Mouse (Mus musculus) testis, postnatal 14 days (tissue): ENCODE measurements around the gene Zfp960.
"Not testable (repeated sequence)": the region's sequence is repeated elsewhere in the genome, so short reads cannot be mapped to it uniquely, and the experiment has no call there.

Experiments used
- DNase-seq: peaks from one replicate; pipeline ENCODE4 v3.0.0; 2021; ENCODE audit warnings: low spot score

Zfp960 gene

DNA sequence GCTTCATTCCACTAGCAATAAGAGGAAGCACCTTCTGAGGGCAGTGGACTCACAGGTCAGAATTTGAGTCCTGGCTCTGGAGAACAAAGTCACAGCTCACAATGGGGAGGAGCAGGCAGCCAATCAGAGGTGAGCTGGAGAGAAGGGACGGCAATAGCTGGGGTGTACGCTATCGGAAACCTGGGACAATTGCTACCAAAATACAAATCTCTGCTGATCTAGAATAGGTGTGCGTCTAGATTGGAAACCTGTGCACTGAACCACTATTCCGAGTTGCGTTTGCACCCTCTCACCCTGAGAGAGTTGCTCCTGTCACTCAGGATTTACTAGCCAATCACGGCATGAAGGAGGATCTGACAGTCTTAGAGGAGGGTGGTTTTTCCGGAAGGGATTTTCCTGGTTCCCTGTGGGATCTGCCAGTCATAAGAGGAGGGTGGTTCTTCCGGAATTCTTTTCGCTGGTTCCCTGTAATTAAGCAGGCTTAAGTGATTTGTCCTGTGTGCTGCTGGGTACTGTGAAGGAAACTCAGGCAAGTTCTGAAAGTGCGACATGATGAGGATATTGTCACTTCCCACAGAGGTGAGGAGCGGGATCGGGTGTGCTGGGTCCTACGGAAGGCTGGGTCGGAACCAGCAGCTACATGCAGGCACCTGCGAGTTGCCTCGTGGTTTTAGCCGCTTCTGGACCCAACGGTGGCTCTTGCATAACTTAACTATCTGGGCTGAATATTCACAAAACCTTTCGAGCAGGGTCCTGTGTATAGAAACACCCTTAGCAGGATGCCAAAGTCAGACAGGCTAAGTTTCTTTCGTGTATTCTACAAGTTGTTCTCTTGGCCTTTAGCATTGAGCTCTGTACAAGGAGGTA lies at the start of gene Zfp960:
Zfp960 (plus strand) TSS at position 486 of the 867 bp plus-strand sequence.
- peak; percentile 91 for DNase-seq

DNA sequence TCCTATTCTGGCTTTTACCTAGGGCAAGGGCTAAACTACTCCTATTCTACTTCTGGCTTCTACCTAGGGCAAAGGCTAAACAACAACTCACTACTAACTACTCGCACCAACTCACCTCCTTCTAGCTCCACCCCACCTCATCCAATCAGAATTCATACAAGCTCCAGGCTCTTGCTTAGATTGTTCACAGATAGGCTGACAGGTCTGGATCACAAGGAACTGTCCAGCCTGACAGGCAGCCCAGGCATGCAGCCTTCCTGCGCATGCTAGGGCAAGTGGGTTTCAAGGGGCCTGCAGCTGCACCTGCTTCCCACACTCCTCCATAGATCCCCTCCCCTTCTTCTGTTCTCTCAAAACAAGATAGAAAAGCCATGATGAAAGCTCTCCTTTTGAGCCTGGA lies 45.8 kb upstream of the Zfp960 start:
- DNase-seq, result not testable (repeated sequence)

DNA sequence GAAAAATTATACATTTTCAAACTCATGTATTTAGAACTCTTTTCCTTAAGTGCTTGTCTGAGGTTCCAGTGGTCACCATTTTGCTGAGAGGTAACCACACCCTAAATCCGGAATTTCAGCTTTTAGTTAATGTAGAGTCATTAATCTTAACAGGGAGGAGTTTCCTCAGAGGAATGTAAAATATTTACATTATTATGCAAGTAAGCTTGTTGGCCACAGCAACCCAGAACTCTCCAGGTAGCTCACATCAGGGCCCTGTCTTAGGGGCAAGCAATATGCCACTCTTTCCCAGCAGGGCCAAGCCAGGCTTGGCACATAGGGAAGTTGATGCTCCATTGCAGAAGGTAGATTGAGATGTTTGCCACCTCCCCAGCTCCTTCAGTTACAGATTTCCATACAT lies 4.3 kb upstream of the Zfp960 start:
- not testable (repeated sequence) for DNase-seq

DNA sequence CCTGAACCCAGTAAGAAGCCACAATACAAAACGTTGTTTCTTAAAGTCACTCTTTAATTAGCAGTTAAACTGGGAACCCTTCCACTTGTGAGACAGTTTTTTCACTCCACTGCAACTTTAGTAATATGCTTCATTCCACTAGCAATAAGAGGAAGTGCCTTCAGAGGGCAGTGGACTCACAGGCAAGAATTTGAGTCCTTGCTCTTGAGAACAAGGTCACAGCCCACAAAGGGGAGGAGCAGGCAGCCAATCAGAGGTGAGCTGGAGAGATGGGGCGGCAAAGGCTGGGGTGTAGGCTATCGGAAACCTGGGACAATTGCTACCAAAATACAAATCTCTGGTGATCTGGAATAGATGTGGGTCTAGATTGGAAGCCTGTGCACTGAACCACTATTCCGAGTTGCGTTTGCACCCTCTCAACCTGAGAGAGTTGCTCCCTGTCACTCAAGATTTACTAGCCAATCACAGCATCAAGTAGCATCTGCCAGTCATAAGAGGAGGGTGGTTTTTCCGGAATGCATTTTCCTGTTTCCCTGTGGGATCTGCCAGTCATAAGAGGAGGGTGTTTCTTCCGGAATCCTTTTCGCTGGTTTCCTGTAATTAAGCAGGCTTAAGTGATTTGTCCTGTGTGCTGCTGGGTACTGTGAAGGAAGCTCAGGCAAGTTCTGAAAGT lies 57.1 kb downstream of the Zfp960 start, which contains the start of gene Zfp97:
Zfp97 (plus strand) TSS at position 586 of the 673 bp plus-strand sequence.
- not testable (repeated sequence) for DNase-seq
